Mouse (Mus musculus) heart, embryonic 16.5 days (tissue): Measurements from ENCODE around the gene Prcp. TPM values are rescaled to one million over a fixed set of nuclear protein-coding genes. Genes with fewer than 3 reads are reported as not detected.
A peak's percentile ranks its signal among the peaks of the same experiment; 100 is the strongest.

Experiments used
- ATAC-seq: fragments of 200-750 bp; cut with Nextera tagmentation; replicated peaks from 2 replicates; pipeline ENCODE4 v1.8.0; 2017; ENCODE audit warnings: moderate number of reproducible peaks; ENCODE audit not compliant: insufficient read depth, low FRiP score; ENCODE audit errors: extremely low read depth
- H3K27ac ChIP-seq: fragments of 300-500 bp; sonication (generic); 2 replicates; pipeline ENCODE4 v1.5.1; 2014; ENCODE audit warnings: mild to moderate bottlenecking, low read length, control low read depth, moderate library complexity
- H3K27me3 ChIP-seq: fragments of 300-500 bp; sonication (generic); 2 replicates; pipeline ENCODE4 v1.6.1; 2014; ENCODE audit warnings: low read length, mixed read lengths; ENCODE audit not compliant: control insufficient read depth, insufficient read depth
- H3K36me3 ChIP-seq: fragments of 300-500 bp; sonication (generic); 2 replicates; pipeline ENCODE4 v1.6.1; 2014; ENCODE audit not compliant: control insufficient read depth, insufficient read depth
- H3K4me1 ChIP-seq: fragments of 300-500 bp; sonication (generic); 2 replicates; pipeline ENCODE4 v1.6.1; 2014; ENCODE audit warnings: low read length, mixed read lengths; ENCODE audit not compliant: control insufficient read depth, insufficient read depth
- H3K4me2 ChIP-seq: fragments of 300-500 bp; sonication (generic); 2 replicates; pipeline ENCODE4 v1.6.1; 2014; ENCODE audit warnings: low read depth, mild to moderate bottlenecking, control low read depth, low read length
- H3K4me3 ChIP-seq: fragments of 300-500 bp; sonication (generic); 2 replicates; pipeline ENCODE4 v1.5.1; 2014; ENCODE audit warnings: mild to moderate bottlenecking, control low read depth, low read length
- H3K9ac ChIP-seq: fragments of 300-500 bp; sonication (generic); 2 replicates; pipeline ENCODE4 v1.6.1; 2014; ENCODE audit warnings: low read length, control low read depth
- H3K9me3 ChIP-seq: fragments of 300-500 bp; sonication (generic); replicated peaks from 2 replicates; pipeline ENCODE4 v1.6.1; 2016; ENCODE audit warnings: low read length; ENCODE audit not compliant: control insufficient read depth
- WGBS: fragments of 180-500 bp; shearing (Covaris S2); extraction: QIAGEN DNeasy Blood & Tissue Kit; methylation state at CpG from one replicate; pipeline ENCODE4 v1.1.7; 2014; 5-methylcytosine and 5-hydroxymethylcytosine counted together
- polyA plus RNA-seq: library from polyadenylated mRNA; unstranded; fragments of >200 nt; fragmentation: Nextera tagmentation; extraction: Ambion mirVana; gene quantifications from 2 replicates; pipeline ENCODE4 v1.2.1, GENCODE M21; 2015

Gene Prcp
- polyA plus RNA-seq, 1 experiment from 2014 or later: 19.2 TPM

DNA sequence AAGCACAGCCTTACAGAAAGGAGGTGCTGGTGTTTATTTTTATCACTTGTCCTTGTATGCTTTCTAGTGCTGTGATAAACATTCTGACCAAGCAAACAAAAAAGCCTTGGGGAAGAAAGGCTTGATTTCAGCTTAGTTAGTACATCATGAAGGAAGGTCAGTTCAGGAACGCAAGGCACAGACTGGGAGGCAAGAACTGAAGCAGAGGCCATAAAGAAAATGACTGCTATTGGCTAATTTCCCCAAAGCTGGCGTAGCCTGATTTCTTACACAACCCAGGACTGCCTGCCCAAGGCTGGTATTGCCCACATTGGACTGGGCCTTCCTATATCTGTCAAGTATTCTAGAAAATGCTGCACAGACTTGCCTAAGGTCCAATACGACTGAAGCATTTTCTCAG is 26.0 kb upstream of the Prcp start:
- 83% methylated on average over 3 of the region's 3 CpGs for WGBS
- Histone ChIP-seq H3K4me3 (no peak overlapping the region), H3K27me3 (no peaks in the 10 kb centered on the region), H3K36me3 (no peaks in the 10 kb centered on the region), H3K4me2 (no peak overlapping the region), H3K9me3 (no peaks in the 10 kb centered on the region), H3K27ac (no peak overlapping the region), H3K9ac (no peak overlapping the region), H3K4me1 (no peaks in the 10 kb centered on the region)
- ATAC-seq: no peak

DNA sequence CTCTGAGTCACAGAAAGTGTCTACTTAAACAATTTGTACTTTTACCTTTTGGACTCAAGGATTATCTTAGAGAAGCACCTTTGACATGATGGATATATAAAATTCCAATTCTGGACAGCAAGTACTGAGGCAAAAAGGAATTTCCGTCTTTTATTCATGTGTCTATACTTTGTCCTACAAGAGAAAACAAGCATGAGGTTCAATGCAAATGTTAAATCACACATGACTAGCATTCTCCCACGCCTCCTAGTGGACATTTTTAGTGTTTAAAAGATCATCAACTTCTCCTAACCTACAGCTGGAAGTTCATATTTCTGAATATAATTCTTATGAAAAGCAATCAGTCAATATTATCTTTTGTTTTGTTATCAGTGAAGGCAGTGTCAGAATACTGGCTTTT is 7.7 kb upstream of the Prcp start:
- no peaks in the 10 kb centered on the region for H3K36me3 ChIP-seq
- H3K27me3 ChIP-seq: no peaks in the 10 kb centered on the region
- no peak for ATAC-seq
- no peak overlapping the region for H3K4me3 ChIP-seq
- H3K9ac ChIP-seq: no peak overlapping the region
- H3K27ac ChIP-seq: no peak overlapping the region
- no peaks in the 10 kb centered on the region for H3K4me1 ChIP-seq
- WGBS: 28% methylated on average over 2 of the region's 2 CpGs
- no peak overlapping the region for H3K4me2 ChIP-seq
- no peaks in the 10 kb centered on the region for H3K9me3 ChIP-seq

DNA sequence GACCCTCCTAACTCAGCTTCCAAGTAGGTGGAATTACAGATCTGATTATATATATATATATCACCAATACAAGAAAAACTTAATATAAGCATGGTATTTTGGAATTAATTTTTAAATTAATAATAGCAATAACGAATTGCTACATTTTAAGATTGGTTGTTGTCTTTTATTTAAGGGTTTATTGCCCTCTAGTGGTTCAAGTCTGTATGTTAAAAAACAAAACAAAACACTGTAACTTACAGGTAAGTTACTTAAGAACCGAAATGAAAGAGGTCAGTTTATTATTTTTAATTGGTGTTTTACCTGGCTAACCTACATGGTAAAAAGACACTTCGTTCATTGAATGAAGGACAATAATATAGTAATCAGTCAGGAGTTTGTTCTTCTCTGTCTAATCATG is 4.1 kb upstream of the Prcp start:
- H3K4me1 ChIP-seq: peaks cover 7% of the 10 kb centered on the region
- H3K36me3 ChIP-seq: no peaks in the 10 kb centered on the region
- H3K9me3 ChIP-seq: no peaks in the 10 kb centered on the region
- no peak overlapping the region for H3K27ac ChIP-seq
- no peak overlapping the region for H3K4me3 ChIP-seq
- ATAC-seq: no peak
- WGBS: 63% methylated on average over 3 of the region's 3 CpGs
- H3K9ac ChIP-seq: no peak overlapping the region
- no peak overlapping the region for H3K4me2 ChIP-seq
- no peaks in the 10 kb centered on the region for H3K27me3 ChIP-seq

DNA sequence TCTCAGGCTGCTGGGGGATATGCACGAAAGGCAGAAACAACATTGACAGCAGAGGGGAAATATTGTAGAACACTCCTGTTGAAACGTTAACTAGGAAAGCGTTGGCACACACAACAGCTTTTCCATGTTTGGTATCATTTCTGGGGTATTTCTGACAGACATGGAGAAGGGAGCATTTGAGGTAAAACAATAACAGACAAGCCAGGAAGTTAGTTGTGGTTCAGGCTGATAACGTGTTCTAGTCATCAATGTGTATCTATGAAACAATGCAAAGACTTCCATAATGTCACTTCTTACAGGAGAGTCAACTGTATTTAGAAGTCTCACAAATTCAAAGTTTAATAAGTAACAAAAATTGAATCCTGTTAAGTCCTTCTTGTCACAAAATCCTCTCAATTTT is 2.7 kb upstream of the Prcp start:
- no peak overlapping the region for H3K4me2 ChIP-seq
- H3K9me3 ChIP-seq: no peaks in the 10 kb centered on the region
- H3K27ac ChIP-seq: no peak overlapping the region
- no peak overlapping the region for H3K4me3 ChIP-seq
- H3K9ac ChIP-seq: no peak overlapping the region
- 80% methylated on average over 4 of the region's 4 CpGs for WGBS
- no peaks in the 10 kb centered on the region for H3K27me3 ChIP-seq
- peaks cover 12% of the 10 kb centered on the region for H3K4me1 ChIP-seq
- no peak for ATAC-seq
- H3K36me3 ChIP-seq: no peaks in the 10 kb centered on the region

DNA sequence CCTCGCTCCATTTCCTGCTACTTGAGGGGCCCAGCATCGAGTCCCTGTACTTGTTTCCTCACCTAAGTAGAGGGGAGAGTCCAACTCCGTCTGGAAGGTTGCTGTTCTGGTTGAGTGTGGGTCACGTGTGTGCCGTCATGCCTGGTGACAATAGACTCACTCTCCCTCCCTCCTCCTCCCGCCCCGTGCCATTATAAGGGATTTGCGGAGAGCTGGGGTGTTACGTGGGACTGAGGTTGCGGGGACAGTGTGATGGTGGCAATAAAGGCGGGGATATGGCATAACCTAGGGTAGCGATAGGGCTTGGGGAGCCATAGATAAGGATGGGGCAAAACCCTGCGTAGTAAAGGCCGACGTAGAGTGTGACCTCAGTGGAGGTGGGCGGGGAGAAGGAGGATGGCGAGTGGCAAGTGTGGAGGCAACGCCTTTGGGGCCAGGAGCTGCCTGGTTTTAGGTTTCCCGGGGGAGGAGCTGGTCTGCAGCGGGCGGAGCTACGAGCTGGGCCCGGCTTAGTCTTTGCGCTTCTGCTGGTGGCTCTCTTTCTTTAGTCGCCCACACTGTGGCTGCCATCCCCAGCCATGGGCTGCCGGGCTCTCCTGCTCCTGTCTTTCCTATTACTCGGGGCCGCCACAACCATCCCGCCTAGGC is 615 bp downstream of the Prcp start:
- peak overlapping the region; percentile 72 for H3K4me3 ChIP-seq
- H3K9ac ChIP-seq: peak overlapping the region; percentile 80
- H3K4me2 ChIP-seq: peak overlapping the region; percentile 78
- under 1% methylated on average over 29 of the region's 29 CpGs for WGBS
- H3K27me3 ChIP-seq: no peaks in the 10 kb centered on the region
- H3K27ac ChIP-seq: peak overlapping the region; percentile 99
- ATAC-seq: peak; percentile 87
- H3K9me3 ChIP-seq: no peaks in the 10 kb centered on the region
- no peaks in the 10 kb centered on the region for H3K36me3 ChIP-seq
- H3K4me1 ChIP-seq: peaks cover 12% of the 10 kb centered on the region

DNA sequence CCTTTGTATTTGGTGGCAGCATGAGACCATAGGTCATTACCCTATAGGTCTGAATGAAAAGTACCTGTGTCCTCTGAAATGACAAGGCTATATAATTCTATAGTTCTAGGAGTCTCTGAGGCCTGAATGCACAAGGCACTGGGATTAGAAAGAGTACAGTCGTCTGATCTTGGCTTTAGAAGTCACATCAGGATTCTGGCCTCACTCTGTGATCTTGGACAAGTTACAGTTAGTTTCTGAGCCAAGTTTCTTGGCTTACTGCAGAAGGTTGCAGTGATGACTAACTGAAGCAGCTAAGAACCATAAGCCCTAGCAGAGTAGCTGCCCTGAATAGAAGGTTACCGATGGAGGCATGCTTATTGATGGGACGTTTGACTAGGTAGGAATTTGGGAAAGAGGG is 1.8 kb downstream of the Prcp start:
- no peak for ATAC-seq
- no peaks in the 10 kb centered on the region for H3K36me3 ChIP-seq
- no peaks in the 10 kb centered on the region for H3K27me3 ChIP-seq
- 40% methylated on average over 3 of the region's 3 CpGs for WGBS
- peak overlapping the region; percentile 80 for H3K9ac ChIP-seq
- H3K27ac ChIP-seq: peak overlapping the region; percentile 99
- H3K4me1 ChIP-seq: peaks cover 12% of the 10 kb centered on the region
- peak overlapping the region; percentile 78 for H3K4me2 ChIP-seq
- no peaks in the 10 kb centered on the region for H3K9me3 ChIP-seq
- peak overlapping the region; percentile 72 for H3K4me3 ChIP-seq

DNA sequence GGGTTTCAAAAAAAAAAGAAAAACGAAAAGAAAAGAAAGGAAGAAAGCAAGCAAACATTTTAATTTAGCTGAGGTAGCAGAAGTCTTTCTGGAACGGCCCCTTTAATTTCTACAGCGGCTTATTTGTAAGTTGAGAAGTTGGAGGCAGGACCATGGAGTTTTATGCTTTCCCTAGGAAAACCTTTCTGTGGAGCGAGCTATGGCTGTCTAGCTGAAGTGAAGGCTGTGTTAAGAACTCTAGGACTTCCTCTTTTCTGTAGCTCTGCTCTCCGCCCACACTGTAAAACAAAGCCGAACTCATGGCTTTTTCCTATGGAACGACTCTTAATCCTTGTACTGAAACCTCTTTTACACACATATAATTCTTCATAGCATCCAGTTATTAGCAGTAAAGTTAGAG is 2.3 kb downstream of the Prcp start:
- no peaks in the 10 kb centered on the region for H3K27me3 ChIP-seq
- WGBS: 38% methylated on average over 7 of the region's 7 CpGs
- H3K4me1 ChIP-seq: peaks cover 12% of the 10 kb centered on the region
- ATAC-seq: no peak
- H3K9ac ChIP-seq: peak overlapping the region; percentile 57; the same call in 1 of the 2 replicates
- H3K9me3 ChIP-seq: no peaks in the 10 kb centered on the region
- H3K36me3 ChIP-seq: no peaks in the 10 kb centered on the region
- peak overlapping the region; percentile 40 for H3K4me3 ChIP-seq
- peak overlapping the region; percentile 78 for H3K4me2 ChIP-seq
- H3K27ac ChIP-seq: peak overlapping the region; percentile 62

DNA sequence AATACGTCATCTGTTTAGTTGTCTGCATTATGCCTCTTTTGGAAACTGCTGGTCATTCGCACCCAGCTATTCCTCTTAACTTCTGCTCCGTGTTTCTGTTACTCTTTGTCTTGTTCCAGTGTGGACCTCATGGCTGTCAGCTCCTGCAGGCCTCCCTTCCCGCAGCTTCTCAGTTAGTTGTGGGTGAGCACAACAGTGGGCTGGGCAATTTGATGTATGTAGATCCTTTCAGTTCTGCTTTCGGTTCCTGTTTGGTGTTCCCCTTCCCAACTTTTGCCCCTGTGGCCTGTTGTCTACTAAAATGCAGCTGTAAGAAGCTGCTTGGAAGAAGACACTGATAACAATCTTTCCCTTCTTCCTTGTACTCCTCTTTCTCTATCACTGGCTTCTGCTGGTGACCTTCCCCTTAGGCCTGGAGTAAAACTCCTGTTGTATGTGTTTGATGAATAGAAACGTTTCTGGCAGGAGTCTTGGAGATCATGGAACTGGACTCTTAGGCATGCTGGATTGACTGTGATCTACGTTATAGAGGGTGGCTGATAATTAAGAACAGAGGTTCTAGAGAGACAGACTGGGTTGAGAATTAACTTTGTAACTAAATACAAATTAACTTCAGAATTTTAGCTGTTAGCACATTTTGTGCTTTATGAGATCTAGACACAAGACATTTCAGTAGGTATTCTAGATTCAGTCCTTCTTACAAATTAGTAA is 4.5 kb downstream of the Prcp start:
- no peaks in the 10 kb centered on the region for H3K27me3 ChIP-seq
- no peak overlapping the region for H3K9ac ChIP-seq
- H3K9me3 ChIP-seq: no peaks in the 10 kb centered on the region
- H3K4me2 ChIP-seq: no peak overlapping the region
- H3K27ac ChIP-seq: no peak overlapping the region
- no peaks in the 10 kb centered on the region for H3K36me3 ChIP-seq
- peaks cover 5% of the 10 kb centered on the region for H3K4me1 ChIP-seq
- no peak for ATAC-seq
- 65% methylated on average over 7 of the region's 7 CpGs for WGBS
- no peak overlapping the region for H3K4me3 ChIP-seq

DNA sequence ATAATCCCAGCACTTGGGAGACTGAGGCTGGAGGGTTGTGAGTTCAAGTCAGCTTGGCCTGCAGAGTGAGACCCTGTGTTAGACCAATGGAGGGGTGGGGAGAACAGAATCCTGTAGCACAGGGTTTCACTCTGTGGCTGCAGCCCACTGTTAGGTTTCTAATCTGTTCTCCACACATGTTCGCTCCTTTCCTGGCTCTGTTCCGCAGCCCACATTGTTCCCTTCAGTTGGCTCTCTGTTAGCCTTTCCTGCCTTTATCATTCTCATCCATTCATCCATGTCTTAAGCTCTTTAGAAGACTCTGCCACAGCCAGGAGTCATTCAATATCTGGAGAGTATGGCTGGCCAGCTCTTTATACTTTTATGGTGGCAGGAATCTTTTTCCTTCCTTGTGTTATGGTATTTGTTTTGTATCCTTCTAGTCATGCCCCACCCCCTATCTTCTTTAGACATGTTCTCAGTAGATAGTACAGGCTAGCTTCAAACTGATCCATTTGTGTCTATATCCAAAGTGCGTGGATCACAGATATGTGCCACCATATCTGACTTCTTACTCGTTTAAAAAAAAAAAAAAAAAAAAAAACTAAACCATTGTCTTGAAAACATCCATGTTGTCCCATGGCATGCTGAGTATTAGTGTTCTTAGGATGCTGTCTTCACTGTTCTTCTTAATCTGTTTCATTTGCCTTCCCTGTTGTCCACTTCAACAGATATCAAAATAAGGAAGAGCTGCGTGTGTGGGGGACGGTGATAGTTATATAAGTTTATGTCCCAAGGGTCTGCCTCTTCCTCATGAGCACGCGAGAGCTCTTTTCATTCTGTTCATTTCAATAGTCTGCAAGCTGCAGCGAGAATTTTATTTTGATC is 9.8 kb downstream of the Prcp start:
- no peaks in the 10 kb centered on the region for H3K9me3 ChIP-seq
- H3K27ac ChIP-seq: peak overlapping the region; percentile 38
- H3K9ac ChIP-seq: no peak overlapping the region
- peak; percentile 52 for ATAC-seq
- no peak overlapping the region for H3K4me3 ChIP-seq
- no peaks in the 10 kb centered on the region for H3K36me3 ChIP-seq
- WGBS: 76% methylated on average over 9 of the region's 9 CpGs
- H3K27me3 ChIP-seq: no peaks in the 10 kb centered on the region
- no peaks in the 10 kb centered on the region; the same call in 1 of the 2 replicates for H3K4me1 ChIP-seq
- H3K4me2 ChIP-seq: no peak overlapping the region
